Comparison of ENCODE assay signal across 7 mouse cellular contexts in genomic region chr10:122717754-122718415, GRCm38 (mm10). TPM values are rescaled to one million over a fixed set of nuclear protein-coding genes. Genes with fewer than 3 reads are reported as not detected.
DNase-seq lines count a peak whose midpoint lies in the region.

No protein-coding gene starts in this region.

- intact Hi-C loops in left cerebral cortex, postnatal 25 days (cut with DNase I): loop anchor here (2.0 to 10.0 kb wide), 3 partner anchors 37 to 267 kb away; no protein-coding TSS in a partner anchor

- H3K9me3 ChIP-seq in forebrain, embryonic 10.5 days: no peaks in the 10 kb centered on the region

- peak overlapping the region; percentile 12; the same call in 1 of the 2 replicates for H3K4me3 ChIP-seq in forebrain, embryonic 10.5 days

- H3K27ac ChIP-seq in forebrain, embryonic 10.5 days: peak overlapping the region; percentile 54; the same call in 1 of the 2 replicates

- H3K4me1 ChIP-seq in forebrain, embryonic 10.5 days: peaks cover 38% of the 10 kb centered on the region

- 0 out of 2 replicates have a peak, but pooled peaks cover 8% of the 10 kb centered on the region for H3K27me3 ChIP-seq in forebrain, embryonic 10.5 days (ENCODE audit: poor library complexity, severe bottlenecking)

- DNase-seq in 416B (ENCODE audit: low read depth): peak; percentile 21
- DNase-seq in CD8-positive naive resting alpha-beta T cell, adult 2 months (ENCODE audit: low read depth in 2 of 2, low spot score in 2 of 2): peak; percentile 38 to 67
- DNase-seq in forebrain, embryonic 10.5 days (ENCODE audit: extremely low spot score, low spot score): peak; percentile 41
- DNase-seq in left cerebral cortex, postnatal 25 days (ENCODE audit: low spot score in 2 of 2): peak; percentile 61 to 89
- DNase-seq in gastrocnemius, adult 18-20 months (ENCODE audit: low spot score): no peak
- no peak for DNase-seq in spleen, postnatal 10 days (ENCODE audit: low spot score in 2 of 2)
- no peak for DNase-seq in adrenal gland, adult (ENCODE audit: inconsistent age in 2 of 2, low spot score in 1 of 2)

- 56% methylated on average over 14 of the region's 14 CpGs for WGBS in forebrain, embryonic 10.5 days

- no peaks in the 10 kb centered on the region for H3K36me3 ChIP-seq in forebrain, embryonic 10.5 days (replicated peaks)

RNA-seq across cellular contexts. Expression of gene Ppm1h, which starts 39.3 kb away (rescaled TPM):
- polyA plus RNA-seq in forebrain, embryonic 10.5 days (2016; fragmentation: Nextera tagmentation; extraction: Ambion mirVana): 2.7 and 3.7 TPM in 2 replicates
- 100 to 1,000 TPM in 1 of 2 experiments, 10 to 100 TPM in 1; 93.9 to 111 TPM for total RNA-seq in left cerebral cortex, postnatal 25 days (2021)
- 1 to 10 TPM; 1.5 to 1.8 TPM for total RNA-seq in gastrocnemius, adult 18-20 months (2021)

Comparison
In these comparisons a context has a peak if more than half of its experiments do, and no peak if none do; other contexts are left out.
1. DNase-seq: peak in 416B (single experiment), CD8-positive naive resting alpha-beta T cell, adult 2 months (2 of 2), forebrain, embryonic 10.5 days (single experiment) and left cerebral cortex, postnatal 25 days (2 of 2); none in gastrocnemius, adult 18-20 months (single experiment), spleen, postnatal 10 days (0 of 2) and adrenal gland, adult (0 of 2).
2. RNA of gene Ppm1h, which starts 39.3 kb away (total RNA-seq): 93.9 to 111 TPM in left cerebral cortex, postnatal 25 days; 1.5 to 1.8 TPM in gastrocnemius, adult 18-20 months; every median in the first group is over 10 times any median in the second.